Mouse (Mus musculus) brain, embryonic 14.5 days (tissue): ENCODE data around the gene Aif1.

Experiments used
- CTCF ChIP-seq: fragments of 200-500 bp; IDR thresholded peaks from 2 replicates; pipeline ENCODE4 v1.5.1; 2012; ENCODE audit warnings: inconsistent platforms, mild to moderate bottlenecking, moderate library complexity, borderline replicate concordance; ENCODE audit not compliant: insufficient read depth, insufficient read length; ENCODE audit errors: extremely low read depth
- POLR2A ChIP-seq: fragments of 200-500 bp; IDR thresholded peaks from 2 replicates; pipeline ENCODE4 v1.6.1; 2012; ENCODE audit warnings: mild to moderate bottlenecking, inconsistent platforms, borderline replicate concordance; ENCODE audit not compliant: poor library complexity, insufficient read depth, insufficient read length, severe bottlenecking; ENCODE audit errors: extremely low read depth

GRCm38 (mm10) chr17:35224641-35225040, 48.8 kb upstream of the Aif1 start:
- TF ChIP-seq CTCF (no peak), POLR2A (no peak)
